Mouse (Mus musculus) layer of hippocampus, adult 2 months (tissue): ENCODE measurements around the gene Aatk. TPM values are rescaled to one million over a fixed set of nuclear protein-coding genes. Genes with fewer than 3 reads are reported as not detected.

Experiments
- DNase-seq, 2 experiments: peaks; one replicate each; pipeline ENCODE4 v3.0.0; 2022; ENCODE audit warnings: low spot score in 2 of 2
- H3K27ac ChIP-seq: fragments of 200-600 bp; 2 replicates; pipeline ENCODE4 v1.8.1; 2022
- H3K4me3 ChIP-seq: fragments of 200-600 bp; 2 replicates; pipeline ENCODE4 v1.8.1; 2022; ENCODE audit warnings: mild to moderate bottlenecking
- CTCF ChIP-seq: fragments of 200-600 bp; conservative IDR thresholded peaks from 2 replicates; pipeline ENCODE4 v1.8.1; 2022; ENCODE audit warnings: antibody characterized with exemption, mild to moderate bottlenecking, moderate library complexity
- long read RNA-seq, 2 experiments: library from polyadenylated mRNA; stranded (forward); transcript quantifications; one replicate each; pipeline ENCODE4 v2.0.0; 2021; ENCODE audit warnings: borderline mapping rate in 2 of 2
- total RNA-seq, 2 experiments: library from RNA; stranded (reverse); gene quantifications; 2 replicates each; pipeline ENCODE4 v1.2.3; 2021

Gene Aatk
- total RNA-seq, result 100 to 1,000 TPM; 196 to 207 TPM
- long read RNA-seq, experiment 1, full-length matches to known transcripts, result 54 of 164 reads
- long read RNA-seq, experiment 1, partial matches to known transcripts, result 97 of 164 reads
- long read RNA-seq, experiment 1, other reads (novel, unspliced or antisense), result 13 of 164 reads
- long read RNA-seq, experiment 2, full-length matches to known transcripts, result 82 of 247 reads
- long read RNA-seq, experiment 2, partial matches to known transcripts, result 143 of 247 reads
- long read RNA-seq, experiment 2, other reads (novel, unspliced or antisense), result 22 of 247 reads

GRCm38 (mm10) chr11:120046553-120047191 lies at the start of gene Aatk:
Gene Aatk (minus strand): TSS chr11:120047167.
- peak in 1 of 2 experiments; percentile 49 for DNase-seq
- TF ChIP-seq CTCF, result no peak
- Histone ChIP-seq H3K27ac (peak within 1 kb of the TSS; percentile 100), H3K4me3 (peak within 1 kb of the TSS; percentile 93)

GRCm38 (mm10) chr11:120092817-120093591 lies 46.0 kb upstream of the Aatk start:
- no peak for DNase-seq
- TF ChIP-seq CTCF, result no peak
- Histone ChIP-seq H3K27ac (no peak overlapping the region), H3K4me3 (no peak overlapping the region)

DNA sequence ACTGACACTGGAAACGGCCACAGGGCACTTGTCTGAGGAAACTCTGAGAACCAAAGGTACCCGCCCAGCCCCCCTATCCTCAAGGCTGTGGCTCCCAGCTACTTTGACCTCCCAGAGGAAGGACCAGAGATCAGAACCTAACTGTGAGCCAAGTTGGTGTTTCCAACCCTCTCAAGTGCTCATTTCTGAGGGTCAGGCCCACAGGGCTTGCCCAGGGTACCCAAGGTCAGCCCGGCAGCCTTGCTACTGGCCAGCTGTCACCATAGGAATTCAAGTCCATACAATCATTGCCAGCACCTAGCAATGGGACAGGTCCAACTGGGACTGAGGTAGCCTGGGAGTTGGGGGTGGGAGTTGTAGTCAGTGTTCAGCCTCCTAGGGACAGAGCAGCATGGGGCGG lies 43.7 kb upstream of the Aatk start:
- TF ChIP-seq CTCF, result no peak
- Histone ChIP-seq H3K4me3 (no peak overlapping the region), H3K27ac (no peak overlapping the region)
- no peak for DNase-seq

- no peak for TF ChIP-seq CTCF
Measured at GRCm38 (mm10) chr11:120086702-120087152, 39.8 kb upstream of the Aatk start, which contains the start of gene Cep131. Gene Cep131 (minus strand): TSS chr11:120086827.

GRCm38 (mm10) chr11:120085891-120086627 lies 39.1 kb upstream of the Aatk start:
- H3K4me3 ChIP-seq, result peak overlapping the region; percentile 94
- DNase-seq, result no peak
- no peak for TF ChIP-seq CTCF
- H3K27ac ChIP-seq, result peak overlapping the region; percentile 96

More at GRCm38 (mm10) chr11:120086702-120087152, 39.8 kb upstream of the Aatk start, which contains the start of gene Cep131:
- DNase-seq, result peak; percentile 96 to 98
- peak within 1 kb of the TSS; percentile 96 for H3K27ac ChIP-seq
- H3K4me3 ChIP-seq, result peak within 1 kb of the TSS; percentile 94

DNA sequence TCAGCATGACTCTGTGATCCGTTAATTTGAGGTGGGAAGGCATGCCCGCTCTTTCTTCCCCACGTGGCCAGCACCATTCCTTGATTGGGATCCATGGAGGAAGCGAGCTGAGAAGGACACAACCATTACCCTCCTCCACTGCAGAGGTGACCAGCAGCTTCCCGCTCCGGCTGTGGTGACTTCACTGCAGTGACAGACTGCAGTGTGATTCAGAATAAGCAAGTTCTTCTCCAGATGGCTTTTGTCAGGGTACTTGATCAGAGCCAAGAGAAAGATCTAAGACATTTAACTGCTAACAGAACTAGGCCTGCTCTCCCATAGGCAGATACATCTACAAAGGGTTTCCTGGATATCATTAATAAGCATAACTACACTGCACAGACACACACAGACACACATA lies 33.3 kb upstream of the Aatk start:
- H3K27ac ChIP-seq, result peak overlapping the region; percentile 39; the same call in 1 of the 2 replicates
- peak in 1 of 2 experiments; percentile 39 for DNase-seq
- H3K4me3 ChIP-seq, result no peak overlapping the region
- TF ChIP-seq CTCF, result no peak

DNA sequence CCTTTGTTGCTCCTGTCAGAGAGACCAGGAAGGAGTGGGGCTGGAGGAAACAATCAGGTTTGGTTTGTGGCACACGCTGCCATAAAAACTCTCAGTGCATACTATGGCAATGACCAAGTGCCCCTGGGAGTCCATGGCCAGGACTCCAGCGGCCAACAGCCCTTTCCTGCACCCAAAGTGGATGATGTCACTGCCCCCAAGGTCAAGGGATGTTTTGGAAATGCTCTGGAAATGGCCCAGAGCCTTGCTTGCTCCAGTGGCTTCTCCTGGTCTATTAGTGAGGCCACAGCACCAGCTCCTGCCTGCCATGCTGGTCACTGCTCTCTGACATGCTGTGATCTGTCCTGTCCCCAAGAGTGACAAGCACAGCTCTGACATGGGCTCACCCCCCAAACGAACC lies 29.2 kb upstream of the Aatk start:
- Histone ChIP-seq H3K27ac (no peak overlapping the region), H3K4me3 (no peak overlapping the region)
- DNase-seq, result no peak
- no peak for TF ChIP-seq CTCF

GRCm38 (mm10) chr11:120072986-120073647 lies 26.1 kb upstream of the Aatk start:
- peak; percentile 35 for TF ChIP-seq CTCF
- no peak for DNase-seq
- Histone ChIP-seq H3K27ac (no peak overlapping the region), H3K4me3 (no peak overlapping the region)

DNA sequence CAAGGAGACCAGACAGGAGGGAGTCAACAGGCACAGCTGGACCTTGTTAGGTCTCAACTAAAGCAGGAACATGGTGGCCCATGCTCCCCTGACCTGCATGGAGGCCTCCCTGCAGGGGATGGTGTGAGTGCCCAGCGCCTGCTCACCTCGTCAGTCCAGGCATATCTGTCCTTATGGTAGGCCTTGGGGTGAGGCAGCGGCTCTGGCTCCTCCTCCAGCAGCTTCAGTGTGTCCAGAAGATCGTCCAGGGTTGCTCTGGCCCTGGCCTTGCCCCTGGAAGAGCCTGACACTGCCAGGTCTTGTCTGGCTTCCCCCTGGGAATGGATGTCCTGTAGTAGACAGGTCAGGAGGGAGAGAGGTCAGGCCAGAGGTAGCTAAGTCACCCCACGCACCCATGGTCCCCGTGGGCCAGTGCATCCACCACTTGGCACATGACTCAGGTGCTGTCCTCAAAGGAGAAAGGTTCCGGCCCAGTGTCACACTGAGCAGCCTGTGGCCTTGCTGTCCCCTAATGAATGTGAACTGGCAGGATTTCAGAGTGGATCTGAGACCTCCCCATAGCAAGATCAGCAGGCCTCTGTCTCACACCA lies 24.9 kb upstream of the Aatk start:
- no peak for DNase-seq
- H3K27ac ChIP-seq, result no peak overlapping the region
- no peak for TF ChIP-seq CTCF
- no peak overlapping the region for H3K4me3 ChIP-seq

DNA sequence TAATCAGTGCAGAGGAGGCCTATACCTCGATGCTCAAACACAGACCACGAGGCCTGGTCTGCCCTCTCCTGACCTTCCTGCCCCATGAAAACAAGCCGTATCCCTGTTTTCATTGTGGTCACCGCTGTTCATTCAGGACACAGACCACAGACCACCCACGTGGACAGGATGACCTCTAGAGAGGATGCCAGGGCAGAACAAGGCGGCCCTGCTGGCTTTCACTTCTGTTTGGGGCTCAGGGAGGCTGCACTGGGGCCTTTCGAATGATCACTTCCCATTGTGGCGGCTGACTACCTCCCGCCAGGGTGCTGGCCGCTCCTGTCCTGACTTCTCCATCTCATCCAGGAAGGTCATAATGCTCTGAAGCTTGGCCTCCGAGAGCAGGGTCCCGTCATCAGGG lies 24.1 kb upstream of the Aatk start:
- Histone ChIP-seq H3K27ac (no peak overlapping the region), H3K4me3 (no peak overlapping the region)
- no peak for DNase-seq
- no peak for TF ChIP-seq CTCF

DNA sequence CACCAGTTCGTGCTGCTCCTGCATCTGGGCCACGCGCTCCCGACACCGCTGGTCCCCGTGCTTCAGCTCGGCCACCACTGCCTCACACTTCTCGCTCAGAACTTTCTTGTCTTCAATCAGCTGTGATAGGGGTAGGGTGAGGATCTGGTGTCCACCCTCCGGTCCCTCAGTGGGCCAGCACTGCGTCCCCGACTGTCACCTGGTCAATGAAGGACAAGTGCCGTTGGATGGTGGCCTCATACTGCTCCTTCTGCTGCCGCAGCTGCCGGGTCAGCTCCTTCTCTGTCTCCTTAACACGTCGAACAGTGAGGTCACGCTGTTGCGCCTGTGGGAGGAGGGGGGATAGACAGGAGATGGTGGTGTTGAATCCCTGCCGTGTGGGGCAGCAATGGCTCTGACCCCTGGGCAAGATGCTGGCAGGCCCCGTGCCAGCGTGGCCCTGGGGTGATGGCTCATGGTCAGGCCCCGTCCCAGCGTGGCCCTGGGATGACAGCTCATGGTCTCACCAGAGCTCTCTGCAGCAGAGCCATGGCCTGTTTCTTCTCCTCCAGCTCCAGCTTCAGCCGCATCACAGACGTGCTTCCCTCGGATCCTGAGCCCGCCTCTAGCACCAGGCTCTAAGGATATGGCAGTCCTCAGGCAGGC lies 23.4 kb upstream of the Aatk start:
- TF ChIP-seq CTCF, result no peak
- no peak for DNase-seq
- H3K27ac ChIP-seq, result no peak overlapping the region
- H3K4me3 ChIP-seq, result no peak overlapping the region
